Mouse (Mus musculus) spleen, postnatal 10 days (tissue): ENCODE data around the gene Muc3.

Source experiments
- DNase-seq, 2 experiments: peaks; one replicate each; pipeline ENCODE4 v3.0.0; 2021 to 2022; ENCODE audit warnings: low spot score in 2 of 2

The Muc3 gene

DNA sequence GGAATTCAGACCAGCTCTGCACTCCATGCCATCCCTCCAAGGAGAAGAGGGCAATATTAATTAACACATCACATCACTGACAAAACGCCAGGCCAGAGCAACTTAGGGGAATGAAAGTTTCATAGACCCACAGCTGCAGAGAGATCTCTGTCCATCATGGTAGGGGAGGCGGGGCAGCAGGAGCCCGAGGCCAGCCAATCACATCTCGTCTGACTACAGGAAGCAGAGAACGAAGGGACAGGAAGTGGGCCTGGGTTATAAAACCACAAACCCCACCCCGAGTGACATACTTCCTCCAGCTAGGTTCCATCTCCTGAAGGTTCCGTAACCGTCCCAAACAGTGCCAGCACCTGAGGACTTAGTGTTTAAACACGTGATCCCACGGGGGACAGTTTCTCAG lies 54.0 kb downstream of the Muc3 start:
- DNase-seq, result no peak

DNA sequence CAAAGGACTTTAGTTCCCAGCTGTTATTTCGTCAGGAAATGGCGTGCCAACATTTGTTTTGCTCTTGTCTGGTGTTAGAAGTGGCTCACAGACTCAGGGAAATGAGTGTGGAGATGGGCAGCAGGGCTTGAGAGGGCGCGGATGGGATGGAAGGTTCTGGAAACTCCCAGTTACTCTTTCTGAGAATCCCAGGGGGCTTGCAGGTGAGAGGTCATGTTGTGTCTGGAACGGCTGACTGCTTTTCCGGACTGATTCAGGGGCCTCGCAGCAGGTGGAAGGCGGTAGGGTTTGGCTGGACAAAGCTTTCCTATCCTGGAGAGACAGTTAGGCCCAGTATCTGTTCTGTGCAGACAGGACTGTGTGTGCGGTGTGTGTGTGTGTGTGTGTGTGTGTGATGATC lies 55.4 kb downstream of the Muc3 start:
- no peak for DNase-seq

DNA sequence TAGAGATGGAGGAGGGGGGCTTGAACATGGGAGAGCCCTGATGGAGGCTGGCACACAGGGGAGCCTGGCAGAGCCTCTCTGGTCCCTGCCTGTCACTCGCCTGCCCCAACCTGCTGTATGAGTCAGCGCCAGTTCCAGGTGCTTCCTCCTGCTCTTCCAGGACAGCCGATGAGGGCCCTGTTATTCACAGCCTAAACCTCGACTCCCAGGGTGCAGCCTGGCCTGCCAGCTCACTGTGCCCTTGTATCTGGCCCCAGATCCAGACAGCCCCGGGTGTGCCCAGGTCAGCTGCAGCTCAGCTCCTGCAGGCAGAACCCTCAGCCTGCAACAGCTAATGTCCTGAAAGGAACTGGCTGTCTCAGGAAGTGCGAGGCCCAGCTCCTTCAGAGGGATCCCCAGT lies 57.6 kb downstream of the Muc3 start:
- no peak for DNase-seq

DNA sequence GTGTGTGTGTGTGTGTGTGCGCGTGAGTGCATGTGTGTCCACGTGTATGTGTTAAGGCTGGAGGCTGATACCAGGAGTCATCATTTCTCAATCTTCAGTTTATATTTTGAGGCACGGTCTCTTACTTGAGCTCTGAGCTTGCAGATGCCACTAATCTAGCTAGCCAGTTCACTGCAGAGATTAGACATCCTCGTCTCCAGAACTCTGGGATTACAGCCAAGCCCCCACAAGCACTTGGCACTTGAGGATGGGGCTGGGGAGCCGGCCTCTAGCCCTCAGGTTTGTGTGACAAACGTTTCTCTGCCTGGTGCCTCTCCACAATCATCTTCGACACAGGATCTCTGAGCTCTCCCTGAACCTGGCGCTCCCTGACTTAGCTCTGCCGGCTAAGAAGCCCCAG lies 58.3 kb downstream of the Muc3 start:
- DNase-seq, result no peak

DNA sequence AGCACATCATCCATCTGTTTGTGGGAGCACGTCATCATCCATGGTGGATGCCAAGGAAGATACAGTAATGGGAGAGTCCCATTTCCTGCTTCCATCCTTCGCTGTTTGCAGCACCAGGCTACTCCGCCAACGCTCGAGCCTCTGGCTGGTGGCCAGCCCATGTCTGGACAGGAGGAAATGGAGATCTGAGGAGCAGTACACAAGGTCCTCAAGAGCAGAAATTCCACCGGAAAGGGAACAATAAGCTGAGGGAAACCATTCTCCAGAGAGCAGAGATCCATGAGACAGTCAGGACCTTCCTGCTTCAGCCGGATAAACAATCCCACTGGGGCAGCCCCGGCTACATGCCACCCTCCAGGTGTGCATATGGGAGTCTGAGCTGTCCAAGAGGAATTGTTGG lies 61.7 kb downstream of the Muc3 start:
- no peak for DNase-seq

DNA sequence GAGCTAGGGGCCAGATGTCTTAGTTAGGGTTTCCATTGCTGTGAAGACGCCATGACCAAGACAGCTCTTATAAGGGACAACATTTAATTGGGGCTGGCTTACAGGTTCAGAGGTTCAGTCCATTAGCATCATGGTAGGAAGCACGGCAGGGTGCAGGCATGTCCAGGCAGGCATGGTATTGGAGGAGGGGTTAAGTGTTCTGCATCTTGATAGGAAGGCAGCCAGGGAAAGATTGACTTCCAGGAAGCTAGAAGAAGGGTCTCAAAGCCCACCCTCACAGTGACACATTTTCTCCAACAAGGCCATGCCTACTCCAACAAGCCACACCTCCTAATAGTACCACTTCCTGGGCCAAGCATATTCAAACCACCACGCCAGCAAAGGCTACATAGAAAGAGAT lies 63.4 kb downstream of the Muc3 start:
- DNase-seq, result no peak

DNA sequence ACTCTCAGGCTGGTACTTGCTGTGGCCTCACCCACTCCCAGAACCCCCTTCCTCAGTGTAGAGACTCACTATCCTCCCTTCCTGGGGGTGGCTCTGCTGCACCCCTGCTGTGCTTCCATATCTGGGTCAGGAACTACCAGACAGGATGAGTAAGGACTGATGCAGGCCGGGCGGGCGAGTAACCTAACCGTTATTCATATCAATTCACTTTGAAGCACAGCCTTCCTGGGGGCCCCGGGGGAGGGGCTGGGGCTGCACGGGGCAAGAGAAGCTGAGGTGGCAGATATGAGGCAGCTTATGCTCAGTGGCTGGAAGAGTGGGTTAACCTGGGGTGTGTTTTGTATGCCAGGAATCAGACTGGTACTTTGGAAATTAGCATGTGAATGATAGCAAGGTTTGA lies 64.1 kb downstream of the Muc3 start:
- DNase-seq, result no peak
